Mouse (Mus musculus) liver, embryonic 11.5 days (tissue): ENCODE measurements around the gene Ptpn3. TPM values are rescaled to one million over a fixed set of nuclear protein-coding genes. Genes with fewer than 3 reads are reported as not detected.

Experiments
- ATAC-seq: fragments of 200-750 bp; cut with Nextera tagmentation; replicated peaks from 2 replicates; pipeline ENCODE4 v1.8.0; 2017; ENCODE audit warnings: moderate number of reproducible peaks, mild to moderate bottlenecking, moderate TSS enrichment, moderate library complexity; ENCODE audit not compliant: low FRiP score
- DNase-seq: peaks from one replicate; pipeline ENCODE4 v3.0.0-alpha.2; 2017; ENCODE audit warnings: low spot score
- H3K27ac ChIP-seq: fragments of 300-500 bp; sonication (generic); 2 replicates; pipeline ENCODE4 v1.5.1; 2014; ENCODE audit warnings: mild to moderate bottlenecking, low read depth, low read length, control low read depth
- H3K27me3 ChIP-seq: fragments of 300-500 bp; sonication (generic); replicated peaks from 2 replicates; pipeline ENCODE4 v1.6.1; 2014; ENCODE audit warnings: low read length, mixed read lengths; ENCODE audit not compliant: control insufficient read depth, insufficient read depth
- H3K36me3 ChIP-seq: fragments of 300-500 bp; sonication (generic); 2 replicates; pipeline ENCODE4 v1.6.1; 2014; ENCODE audit warnings: mild to moderate bottlenecking, low read length, moderate library complexity, mixed read lengths; ENCODE audit not compliant: control insufficient read depth, insufficient read depth
- H3K4me1 ChIP-seq: fragments of 300-500 bp; sonication (generic); replicated peaks from 2 replicates; pipeline ENCODE4 v1.6.1; 2014; ENCODE audit warnings: low read length, mixed read lengths; ENCODE audit not compliant: control insufficient read depth, insufficient read depth
- H3K4me2 ChIP-seq: fragments of 300-500 bp; sonication (generic); 2 replicates; pipeline ENCODE4 v1.6.1; 2014; ENCODE audit warnings: mild to moderate bottlenecking, control low read depth, moderate library complexity
- H3K4me3 ChIP-seq: fragments of 300-500 bp; sonication (generic); 2 replicates; pipeline ENCODE4 v1.5.1; 2014; ENCODE audit warnings: low read depth, low read length, control low read depth
- H3K9ac ChIP-seq: fragments of 300-500 bp; sonication (generic); 2 replicates; pipeline ENCODE4 v1.6.1; 2014; ENCODE audit warnings: low read depth, low read length, control low read depth
- H3K9me3 ChIP-seq: fragments of 300-500 bp; sonication (generic); 2 replicates; pipeline ENCODE4 v1.6.1; 2016; ENCODE audit warnings: low read length, inconsistent platforms, mixed read lengths; ENCODE audit not compliant: control insufficient read depth
- WGBS: fragments of 180-500 bp; shearing (Covaris S2); extraction: QIAGEN DNeasy Blood & Tissue Kit; methylation state at CpG from one replicate; pipeline ENCODE4 v1.1.7; 2014; 5-methylcytosine and 5-hydroxymethylcytosine counted together
- polyA plus RNA-seq: library from polyadenylated mRNA; unstranded; fragments of >200 nt; fragmentation: Nextera tagmentation; extraction: Ambion mirVana; gene quantifications from 2 replicates; pipeline ENCODE4 v1.2.1, GENCODE M21; 2014

The Ptpn3 gene
- polyA plus RNA-seq, 1 experiment from 2014 or later: 0.89 TPM

- H3K4me1 ChIP-seq: peaks cover 11% of the 10 kb centered on the region
- H3K4me3 ChIP-seq: peak overlapping the region; percentile 69
- H3K27me3 ChIP-seq: peaks cover 41% of the 10 kb centered on the region
- no peaks in the 10 kb centered on the region for H3K9me3 ChIP-seq
- DNase-seq (peak; percentile 49), ATAC-seq (no peak; the same call in 1 of the 2 replicates)
- no peak overlapping the region for H3K27ac ChIP-seq
- no peaks in the 10 kb centered on the region for H3K36me3 ChIP-seq
- H3K4me2 ChIP-seq: peak overlapping the region; percentile 95
- no peak overlapping the region for H3K9ac ChIP-seq
- under 1% methylated on average over 37 of the region's 37 CpGs for WGBS
Observed at GRCm38 (mm10) chr4:57300469-57301409, 898 bp downstream of the Ptpn3 start.

DNA sequence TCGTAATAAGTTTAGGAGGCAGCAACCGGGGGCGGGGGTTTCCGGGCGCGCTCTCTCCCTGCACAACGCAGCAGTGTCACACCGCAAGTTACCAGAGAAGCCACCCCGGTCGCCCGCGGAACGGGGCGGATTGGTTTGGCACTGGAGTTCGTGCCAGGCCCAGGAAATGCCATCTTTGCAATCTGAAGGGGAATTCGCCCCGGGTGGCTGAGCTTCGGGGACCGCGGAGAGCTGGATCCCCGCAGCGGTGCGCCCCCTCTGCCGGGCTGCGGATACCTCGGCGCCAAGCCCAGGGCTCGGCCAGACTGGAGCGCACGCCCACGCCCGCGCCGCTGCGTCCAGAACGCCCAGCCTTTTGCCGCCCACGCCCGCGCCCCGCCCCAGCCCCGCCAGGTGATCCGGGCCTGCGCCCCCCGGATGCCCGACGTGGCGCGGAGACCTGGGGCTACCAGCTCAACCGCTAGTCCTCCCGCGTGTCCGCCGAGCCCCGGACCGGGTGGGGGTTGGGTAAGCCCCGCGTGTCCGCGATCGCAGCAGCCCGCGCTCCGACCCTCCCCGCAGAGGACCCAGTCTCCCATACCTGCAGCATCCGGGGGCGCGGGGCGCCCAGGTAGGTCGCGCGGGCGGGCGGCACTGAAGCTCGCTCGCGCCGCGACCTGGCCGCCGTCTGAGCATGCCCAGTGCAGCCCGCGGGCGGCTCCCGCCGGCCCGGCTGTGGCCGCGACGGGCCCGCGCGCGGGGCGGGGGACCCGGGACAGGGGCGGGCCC is 1.8 kb downstream of the Ptpn3 start:
- no peaks in the 10 kb centered on the region for H3K9me3 ChIP-seq
- H3K9ac ChIP-seq: peak overlapping the region; percentile 59
- H3K27ac ChIP-seq: no peak overlapping the region
- ATAC-seq (peak; percentile 48; the same call in 1 of the 2 replicates), DNase-seq (peak; percentile 54)
- H3K4me1 ChIP-seq: peaks cover 15% of the 10 kb centered on the region
- H3K4me2 ChIP-seq: peak overlapping the region; percentile 95
- 1% methylated on average over 91 of the region's 97 CpGs for WGBS
- peak overlapping the region; percentile 69 for H3K4me3 ChIP-seq
- H3K36me3 ChIP-seq: no peaks in the 10 kb centered on the region
- H3K27me3 ChIP-seq: peaks cover 41% of the 10 kb centered on the region

GRCm38 (mm10) chr4:57299308-57299700 is 2.3 kb downstream of the Ptpn3 start:
- H3K27me3 ChIP-seq: peaks cover 41% of the 10 kb centered on the region
- 5% methylated on average over 9 of the region's 9 CpGs for WGBS

GRCm38 (mm10) chr4:57298181-57298580 is 3.5 kb downstream of the Ptpn3 start:
- H3K9me3 ChIP-seq: no peaks in the 10 kb centered on the region
- H3K27me3 ChIP-seq: peaks cover 41% of the 10 kb centered on the region
- H3K4me2 ChIP-seq: no peak overlapping the region
- H3K36me3 ChIP-seq: no peaks in the 10 kb centered on the region
- no peak overlapping the region for H3K9ac ChIP-seq
- ATAC-seq (no peak), DNase-seq (no peak)
- no peak overlapping the region for H3K4me3 ChIP-seq
- peaks cover 15% of the 10 kb centered on the region for H3K4me1 ChIP-seq
- no peak overlapping the region for H3K27ac ChIP-seq
- WGBS: 73% methylated on average over 4 of the region's 4 CpGs

More at GRCm38 (mm10) chr4:57299308-57299700, 2.3 kb downstream of the Ptpn3 start:
- Histone ChIP-seq H3K36me3 (no peaks in the 10 kb centered on the region), H3K27ac (no peak overlapping the region), H3K4me3 (peak overlapping the region; percentile 69), H3K9ac (no peak overlapping the region), H3K9me3 (no peaks in the 10 kb centered on the region), H3K4me2 (peak overlapping the region; percentile 95), H3K4me1 (peaks cover 15% of the 10 kb centered on the region)
- ATAC-seq (no peak), DNase-seq (no peak)

DNA sequence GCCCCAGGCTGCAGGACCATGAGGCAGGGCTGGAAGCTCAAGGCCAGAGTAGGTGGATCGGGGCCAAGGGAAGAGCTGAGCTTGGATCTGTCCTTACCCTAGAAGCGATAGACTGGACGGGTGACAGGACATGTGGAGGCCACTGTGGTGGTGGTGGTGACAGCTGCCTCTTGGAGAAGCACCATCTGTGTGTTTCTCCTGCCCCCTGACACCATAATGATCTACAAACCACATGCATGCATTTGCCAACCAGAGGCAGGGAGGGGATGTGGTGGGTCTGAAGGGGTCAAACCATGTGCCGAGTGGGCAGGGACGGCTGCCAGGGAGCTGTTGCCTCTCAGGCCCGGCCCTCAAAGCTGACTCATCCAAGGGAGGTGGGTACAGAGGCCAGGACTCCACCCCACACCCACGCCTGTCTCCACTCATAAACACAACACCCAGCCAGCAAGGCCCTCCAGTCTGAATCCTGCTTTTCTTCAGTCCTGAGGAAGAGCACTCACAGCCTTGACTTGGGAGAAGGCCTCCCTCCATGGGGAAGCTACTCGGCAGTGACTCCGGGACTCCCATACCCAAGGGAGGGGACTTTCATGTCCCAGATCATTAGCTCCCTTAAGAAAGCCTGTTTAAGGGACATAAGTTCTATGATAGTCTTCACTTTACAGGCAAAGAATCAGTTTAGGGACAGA is 6.5 kb downstream of the Ptpn3 start:
- Histone ChIP-seq H3K27me3 (peaks cover 25% of the 10 kb centered on the region), H3K4me2 (no peak overlapping the region), H3K27ac (no peak overlapping the region; the same call in 1 of the 2 replicates), H3K4me3 (no peak overlapping the region), H3K4me1 (peaks cover 8% of the 10 kb centered on the region; the same call in 1 of the 2 replicates), H3K9ac (no peak overlapping the region), H3K9me3 (no peaks in the 10 kb centered on the region), H3K36me3 (no peaks in the 10 kb centered on the region)
- DNase-seq (no peak), ATAC-seq (no peak)
- 68% methylated on average over 9 of the region's 9 CpGs for whole genome bisulfite sequencing

GRCm38 (mm10) chr4:57292670-57293069 is 9.0 kb downstream of the Ptpn3 start:
- peaks cover 5% of the 10 kb centered on the region; the same call in 1 of the 2 replicates for H3K27me3 ChIP-seq
- H3K27ac ChIP-seq: no peak overlapping the region
- no peaks in the 10 kb centered on the region for H3K36me3 ChIP-seq
- H3K4me2 ChIP-seq: no peak overlapping the region
- no peak for ATAC-seq
- peaks cover 4% of the 10 kb centered on the region; the same call in 1 of the 2 replicates for H3K4me1 ChIP-seq
- 88% methylated on average over 5 of the region's 5 CpGs for WGBS
- no peak overlapping the region for H3K9ac ChIP-seq
- no peak for DNase-seq
- no peaks in the 10 kb centered on the region for H3K9me3 ChIP-seq
- H3K4me3 ChIP-seq: no peak overlapping the region

- H3K9ac ChIP-seq: no peak overlapping the region
- no peak overlapping the region for H3K27ac ChIP-seq
- no peaks in the 10 kb centered on the region for H3K36me3 ChIP-seq
- no peaks in the 10 kb centered on the region for H3K9me3 ChIP-seq
- no peak for DNase-seq
- peaks cover under 1% of the 10 kb centered on the region; the same call in 1 of the 2 replicates for H3K4me1 ChIP-seq
- H3K4me2 ChIP-seq: no peak overlapping the region
- WGBS: 75% methylated on average over 6 of the region's 6 CpGs
- H3K27me3 ChIP-seq: no peaks in the 10 kb centered on the region
- ATAC-seq: no peak
- no peak overlapping the region for H3K4me3 ChIP-seq
Observed at GRCm38 (mm10) chr4:57290049-57290448, 11.6 kb downstream of the Ptpn3 start.

DNA sequence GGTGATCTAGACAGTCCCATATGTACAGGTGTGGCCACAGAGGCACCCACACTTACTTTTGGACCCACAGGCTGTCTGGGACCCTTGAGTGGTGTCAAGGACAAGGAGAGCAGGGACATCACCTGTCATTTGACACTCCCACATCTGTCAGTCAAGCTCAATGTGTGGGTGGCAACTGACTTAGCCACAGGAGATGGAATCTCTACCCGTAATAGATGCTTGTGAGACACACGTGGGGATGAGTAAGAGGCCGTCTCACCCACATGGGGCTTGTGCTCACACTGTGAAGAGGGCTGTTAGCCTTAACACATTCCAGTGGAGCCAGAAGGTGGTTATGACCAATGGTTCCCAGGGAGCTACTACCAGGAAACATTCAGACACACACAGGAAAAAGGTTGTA is 13.8 kb downstream of the Ptpn3 start:
- H3K9ac ChIP-seq: no peak overlapping the region
- H3K4me2 ChIP-seq: no peak overlapping the region
- DNase-seq: no peak
- no peak overlapping the region for H3K27ac ChIP-seq
- ATAC-seq: no peak
- H3K27me3 ChIP-seq: no peaks in the 10 kb centered on the region
- no peaks in the 10 kb centered on the region for H3K36me3 ChIP-seq
- H3K4me1 ChIP-seq: no peaks in the 10 kb centered on the region
- 85% methylated on average over 3 of the region's 3 CpGs for WGBS
- H3K4me3 ChIP-seq: no peak overlapping the region
- H3K9me3 ChIP-seq: no peaks in the 10 kb centered on the region
